Mouse (Mus musculus) cerebellum, postnatal 10 days (tissue): ENCODE measurements around the gene Actg2.

Experiments
- DNase-seq, 2 experiments: peaks; one replicate each; pipeline ENCODE4 v3.0.0; 2021; ENCODE audit warnings: mixed read lengths in 2 of 2

Gene Actg2

GRCm38 (mm10) chr6:83478217-83478616 lies 57.8 kb downstream of the Actg2 start:
- no peak for DNase-seq

GRCm38 (mm10) chr6:83475431-83475830 lies 60.6 kb downstream of the Actg2 start:
- DNase-seq, result no peak

GRCm38 (mm10) chr6:83473240-83473639 lies 62.8 kb downstream of the Actg2 start:
- peak; percentile 89 to 90 for DNase-seq

- DNase-seq, result peak in 1 of 2 experiments; percentile 46
Measured at GRCm38 (mm10) chr6:83471739-83472138, 64.3 kb downstream of the Actg2 start.

- no peak for DNase-seq
Measured at GRCm38 (mm10) chr6:83464011-83464410, 72.1 kb downstream of the Actg2 start.
